Mouse (Mus musculus) olfactory bulb, adult 2 months (tissue): ENCODE measurements at regions not wholly inside any gene's neighbourhood (a gene's known extent, or its start where the extent isn't known, plus 50 kb on each side); places are given as distances from the start of the nearest gene placed in this dataset.

ENCODE experiments used
- H3K27ac ChIP-seq: fragments of 200-500 bp; 2 replicates; pipeline ENCODE4 v1.5.1; 2012; ENCODE audit warnings: low read depth, low read length; ENCODE audit not compliant: insufficient read depth
- H3K4me1 ChIP-seq: fragments of 200-500 bp; 2 replicates; pipeline ENCODE4 v1.6.1; 2012; ENCODE audit warnings: low read length; ENCODE audit not compliant: control insufficient read depth, insufficient read depth
- H3K4me3 ChIP-seq: fragments of 200-500 bp; 2 replicates; pipeline ENCODE4 v1.5.1; 2012; ENCODE audit warnings: mild to moderate bottlenecking, low read depth, low read length, moderate library complexity; ENCODE audit not compliant: insufficient read depth
- CTCF ChIP-seq: fragments of 200-500 bp; IDR thresholded peaks from 2 replicates; pipeline ENCODE4 v1.5.1; 2012; ENCODE audit warnings: low read depth, mild to moderate bottlenecking, low read length, moderate library complexity; ENCODE audit not compliant: insufficient read depth
- POLR2A ChIP-seq: fragments of 200-500 bp; IDR thresholded peaks from 2 replicates; pipeline ENCODE4 v1.6.1; 2012; ENCODE audit warnings: mild to moderate bottlenecking, low read depth, low read length, moderate library complexity; ENCODE audit not compliant: insufficient read depth
- WGBS: fragments of 180-500 bp; shearing (Covaris S2); methylation state at CpG from one replicate; pipeline ENCODE4 v1.1.7; 2018; 5-methylcytosine and 5-hydroxymethylcytosine counted together

DNA sequence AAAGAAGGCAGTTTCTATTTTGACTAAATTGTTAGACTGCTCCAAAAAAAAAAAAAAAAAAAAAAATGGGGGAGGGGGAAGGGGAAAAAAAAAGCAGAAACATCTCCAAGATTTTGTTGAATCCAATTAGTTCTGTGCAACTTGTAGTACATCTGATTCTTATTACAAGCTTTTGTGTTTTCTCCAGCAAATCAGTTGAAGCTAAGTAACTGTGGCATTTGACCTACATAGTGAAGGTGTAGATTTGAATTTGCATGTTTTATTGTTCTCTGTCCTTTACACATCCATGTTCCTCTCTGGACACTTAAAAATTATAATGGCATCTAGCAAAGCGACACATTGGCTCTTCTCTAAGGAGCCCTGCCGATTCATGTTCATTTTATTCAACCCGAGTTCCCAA is 192.6 kb downstream of the Pax3 start:
- TF ChIP-seq CTCF (no peak), POLR2A (no peak)
- no peak overlapping the region for H3K27ac ChIP-seq
- WGBS: 87% methylated on average over 3 of the region's 3 CpGs
- H3K4me1 ChIP-seq: no peaks in the 10 kb centered on the region
- no peak overlapping the region for H3K4me3 ChIP-seq

DNA sequence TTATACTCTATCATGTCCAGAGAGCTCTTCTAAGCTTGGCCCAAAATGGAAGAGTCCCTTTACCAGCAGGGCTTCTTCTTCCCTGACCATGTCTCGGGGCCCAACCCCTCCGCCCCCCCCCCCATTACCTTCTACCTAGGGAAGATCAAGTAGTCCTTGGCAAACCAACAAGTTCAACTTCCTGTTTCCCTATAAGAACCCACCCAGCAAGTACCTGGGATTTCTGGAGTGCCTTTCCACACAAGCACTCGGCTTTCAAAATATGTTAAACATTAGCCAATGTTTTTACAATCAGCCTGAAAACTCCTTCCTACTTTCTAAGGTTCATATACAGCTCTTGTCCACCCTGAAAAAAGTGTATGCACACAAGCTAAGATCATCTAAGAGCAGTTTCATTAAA is 198.2 kb downstream of the Pax3 start:
- 95% methylated on average over 3 of the region's 3 CpGs for WGBS

DNA sequence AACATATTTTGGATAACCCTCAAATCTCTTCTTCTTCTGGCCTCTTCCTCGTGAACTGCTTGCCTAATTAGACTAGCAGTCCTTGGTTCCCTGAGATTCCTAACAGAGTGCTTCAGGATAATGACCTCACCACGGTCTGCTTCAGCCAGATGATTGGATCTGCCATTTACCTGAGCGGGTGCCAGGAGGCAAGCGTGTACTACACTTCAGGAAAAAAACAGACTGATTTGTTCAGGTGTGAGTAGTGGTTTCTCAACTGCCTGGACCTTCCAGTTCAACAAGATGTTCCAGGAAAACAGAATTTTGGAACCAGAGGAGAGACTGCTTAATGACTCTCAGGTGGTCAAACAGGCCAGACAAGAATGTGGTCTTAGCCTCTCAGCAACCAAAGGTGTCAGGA is 215.4 kb downstream of the Pax3 start:
- WGBS: 63% methylated on average over 4 of the region's 4 CpGs

More for the DNA sequence above, 198.2 kb downstream of the Pax3 start:
- TF ChIP-seq POLR2A (no peak), CTCF (no peak)
- no peak overlapping the region for H3K27ac ChIP-seq
- no peaks in the 10 kb centered on the region for H3K4me1 ChIP-seq
- no peak overlapping the region for H3K4me3 ChIP-seq

GRCm38 (mm10) chr1:77978696-77979095 is 218.2 kb downstream of the Pax3 start:
- Histone ChIP-seq H3K27ac (no peak overlapping the region), H3K4me3 (no peak overlapping the region), H3K4me1 (no peaks in the 10 kb centered on the region)
- TF ChIP-seq POLR2A: no peak
- peak; percentile 35; the same call in 1 of the 2 replicates for TF ChIP-seq CTCF
- 4% methylated on average over 7 of the region's 7 CpGs for WGBS

More for the DNA sequence above, 215.4 kb downstream of the Pax3 start:
- Histone ChIP-seq H3K4me3 (no peak overlapping the region), H3K27ac (no peak overlapping the region), H3K4me1 (no peaks in the 10 kb centered on the region)
- TF ChIP-seq CTCF (no peak), POLR2A (no peak)

- 94% methylated on average over 18 of the region's 18 CpGs for WGBS
- TF ChIP-seq CTCF (no peak), POLR2A (no peak)
- Histone ChIP-seq H3K4me1 (no peaks in the 10 kb centered on the region), H3K4me3 (no peak overlapping the region), H3K27ac (no peak overlapping the region)
Observed at GRCm38 (mm10) chr1:77975941-77976340, 221.0 kb downstream of the Pax3 start.

DNA sequence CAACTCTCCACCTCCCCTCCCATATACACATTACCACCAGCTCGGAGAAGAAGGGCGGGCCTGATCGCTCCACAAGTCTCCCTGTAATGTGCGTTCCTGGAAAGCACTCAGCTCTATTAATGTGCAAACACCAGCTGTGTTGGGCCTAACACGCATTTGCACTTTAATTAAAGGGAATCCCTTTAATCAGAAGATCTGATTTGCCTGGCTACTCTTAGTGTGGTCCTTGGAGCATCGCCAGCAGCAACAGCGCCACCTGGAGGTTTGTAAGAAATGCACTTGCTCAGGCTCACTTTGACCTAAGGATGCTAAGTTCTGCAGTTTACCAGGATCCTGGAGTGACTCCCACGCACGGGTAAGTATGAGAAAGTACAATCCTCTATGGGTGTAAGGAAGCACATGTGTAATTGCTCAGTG is 224.6 kb downstream of the Pax3 start:
- no peak overlapping the region for H3K4me3 ChIP-seq
- H3K27ac ChIP-seq: no peak overlapping the region
- no peaks in the 10 kb centered on the region for H3K4me1 ChIP-seq
- 7% methylated on average over 9 of the region's 9 CpGs for WGBS
- no peak for TF ChIP-seq POLR2A
- peak; percentile 38; the same call in 1 of the 2 replicates for TF ChIP-seq CTCF

DNA sequence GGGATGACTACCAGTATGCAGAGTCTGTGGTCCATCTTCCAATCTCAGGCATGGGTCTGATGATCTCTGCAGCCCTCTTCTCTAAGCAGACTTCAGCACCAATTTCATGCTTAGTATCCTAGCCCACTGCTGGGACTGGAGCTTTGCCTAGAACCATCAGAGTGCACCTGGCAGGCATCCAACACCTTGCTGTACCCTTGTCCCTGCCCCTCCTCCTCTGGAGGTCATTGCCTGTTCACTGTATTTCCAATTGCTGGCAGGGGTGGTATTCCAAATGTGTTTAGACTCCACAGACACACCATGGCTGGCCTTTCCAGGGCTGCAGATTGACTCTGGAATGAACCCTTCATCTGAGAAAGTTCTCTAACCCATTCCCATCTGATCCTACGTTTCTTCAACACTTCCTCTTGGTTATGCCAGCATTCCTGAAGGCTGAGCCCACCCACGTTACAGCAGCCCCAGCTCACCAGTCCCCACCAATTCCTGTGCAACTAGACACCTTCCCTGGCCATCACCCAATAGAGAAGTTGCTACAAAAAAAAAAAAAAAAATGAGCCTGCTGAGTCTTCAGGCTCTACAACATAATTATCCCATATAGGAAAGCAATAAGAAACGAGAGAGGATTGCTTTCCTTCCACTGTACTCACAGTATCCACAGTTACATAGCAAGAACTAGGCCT is 232.1 kb downstream of the Pax3 start:
- no peak overlapping the region for H3K27ac ChIP-seq
- no peaks in the 10 kb centered on the region for H3K4me1 ChIP-seq
- 63% methylated on average over 3 of the region's 3 CpGs for WGBS
- H3K4me3 ChIP-seq: no peak overlapping the region
- TF ChIP-seq POLR2A (no peak), CTCF (no peak)

DNA sequence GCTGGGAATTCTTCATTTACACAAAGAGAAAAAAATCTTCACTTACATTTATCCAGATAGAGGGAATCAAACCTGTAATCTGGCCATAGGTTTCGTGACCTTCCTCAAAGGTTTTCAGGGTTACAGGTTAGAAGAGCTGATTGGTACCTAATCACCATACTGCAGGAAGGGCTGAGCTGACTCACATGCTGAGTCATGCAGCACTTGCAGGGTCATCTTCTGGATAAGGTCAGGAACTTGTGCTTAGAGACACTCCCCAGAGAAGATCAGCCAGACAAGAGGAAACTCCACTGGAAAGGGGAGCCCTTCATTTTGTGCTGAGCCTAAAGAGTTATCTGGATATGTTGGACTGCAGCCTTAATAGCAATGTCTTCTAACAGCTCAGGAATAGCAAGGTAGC is 237.6 kb downstream of the Pax3 start:
- TF ChIP-seq CTCF (no peak), POLR2A (no peak)
- Histone ChIP-seq H3K4me3 (no peak overlapping the region), H3K27ac (no peak overlapping the region), H3K4me1 (no peaks in the 10 kb centered on the region)
- WGBS: 90% methylated on average over 1 of the region's 1 CpGs

GRCm38 (mm10) chr1:77957156-77957767 is 239.7 kb downstream of the Pax3 start:
- WGBS: 66% methylated on average over 8 of the region's 8 CpGs
- H3K4me3 ChIP-seq: no peak overlapping the region

DNA sequence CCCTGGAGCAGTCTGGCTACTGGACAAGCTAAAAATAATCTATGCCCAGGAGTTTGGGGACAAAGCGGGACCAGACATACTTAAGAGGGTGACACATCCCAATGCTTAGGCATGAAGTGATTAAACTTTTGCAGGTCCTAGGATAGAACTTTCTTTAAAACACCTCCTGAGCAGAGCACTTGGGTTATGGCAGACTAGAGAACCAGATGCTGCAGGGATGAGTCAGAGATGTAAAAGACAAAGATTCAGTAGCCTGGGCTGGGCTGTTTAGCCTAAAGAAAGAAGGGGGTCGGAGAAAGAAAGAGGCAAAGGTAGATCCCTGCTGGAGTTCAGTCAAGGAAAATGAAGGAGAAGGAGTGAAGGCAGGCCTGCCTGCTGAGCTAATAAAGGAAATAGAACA is 249.0 kb downstream of the Pax3 start:
- TF ChIP-seq POLR2A: no peak
- no peak for TF ChIP-seq CTCF
- Histone ChIP-seq H3K4me1 (no peaks in the 10 kb centered on the region), H3K4me3 (no peak overlapping the region), H3K27ac (no peak overlapping the region)
- 61% methylated on average over 2 of the region's 2 CpGs for WGBS

More at GRCm38 (mm10) chr1:77957156-77957767, 239.7 kb downstream of the Pax3 start:
- TF ChIP-seq CTCF (no peak), POLR2A (no peak)
- Histone ChIP-seq H3K27ac (no peak overlapping the region), H3K4me1 (no peaks in the 10 kb centered on the region)

- TF ChIP-seq POLR2A: no peak
- no peaks in the 10 kb centered on the region for H3K4me1 ChIP-seq
- no peak overlapping the region for H3K4me3 ChIP-seq
- WGBS: 67% methylated on average over 2 of the region's 2 CpGs
- H3K27ac ChIP-seq: no peak overlapping the region
Observed at GRCm38 (mm10) chr1:77944327-77944645, 252.6 kb downstream of the Pax3 start.
